Mouse (Mus musculus): ENCODE data around the gene Rpa1.
"Not testable (repeated sequence)": the region's sequence is repeated elsewhere in the genome, so short reads cannot be mapped to it uniquely, and the experiment has no call there.

Gene Rpa1

GRCm38 (mm10) chr11:75287940-75288339 is 60.2 kb downstream of the Rpa1 start:
- no peak for DNase-seq (ENCODE audit: low read depth, low spot score)

GRCm38 (mm10) chr11:75286868-75287267 is 61.3 kb downstream of the Rpa1 start:
- no peak for DNase-seq (ENCODE audit: low read depth, low spot score)

GRCm38 (mm10) chr11:75285893-75286467 is 62.1 kb downstream of the Rpa1 start:
- DNase-seq (ENCODE audit: low read depth, low spot score): no peak

GRCm38 (mm10) chr11:75283784-75284183 is 64.3 kb downstream of the Rpa1 start:
- DNase-seq (ENCODE audit: low read depth, low spot score): not testable (repeated sequence)

- no peak for DNase-seq (ENCODE audit: low read depth, low spot score)
Measured at GRCm38 (mm10) chr11:75282496-75283120, 65.5 kb downstream of the Rpa1 start.

DNA sequence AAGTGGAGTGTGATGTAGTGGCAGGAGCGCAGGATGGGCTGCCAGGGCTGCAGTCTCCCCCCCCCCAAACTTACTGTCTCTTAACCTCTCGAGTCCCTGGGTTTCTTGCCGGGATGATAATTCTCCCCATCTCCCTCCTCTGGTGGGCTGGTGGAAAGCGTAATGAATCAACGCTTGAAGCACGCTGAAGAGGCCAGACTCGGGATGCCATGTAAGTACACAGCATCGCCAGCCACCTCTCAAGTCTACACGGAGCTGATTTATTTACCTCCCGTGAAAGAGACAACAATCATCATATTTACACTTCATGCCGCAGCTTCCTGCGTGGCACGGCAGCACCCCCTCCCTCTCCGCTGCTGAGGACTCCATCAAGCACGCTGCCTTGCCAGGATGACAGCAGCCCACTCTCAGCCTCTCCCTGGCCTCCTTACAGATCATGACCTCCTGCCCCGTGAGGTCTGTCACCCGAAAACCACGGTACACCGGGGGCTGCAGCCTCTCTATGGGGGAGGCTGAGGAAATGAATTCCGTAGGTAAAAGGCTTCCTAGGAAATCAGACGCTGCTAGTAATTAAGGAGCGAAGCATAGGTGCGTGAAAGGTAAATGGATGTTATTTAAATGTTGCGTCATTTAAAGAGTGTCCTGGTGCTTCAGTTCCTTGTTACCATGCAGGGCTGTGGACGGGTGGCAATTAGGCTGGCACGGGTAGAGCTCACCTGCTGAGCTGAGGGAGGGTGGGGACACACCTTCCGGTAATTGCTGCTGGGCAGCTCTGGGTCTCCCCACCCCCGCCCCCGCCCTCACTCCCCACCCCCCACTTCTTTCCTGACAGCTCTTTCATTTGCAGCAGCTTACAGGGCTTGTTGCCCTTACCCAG is 66.5 kb downstream of the Rpa1 start:
- DNase-seq (ENCODE audit: low read depth, low spot score): no peak

GRCm38 (mm10) chr11:75280435-75281001 is 67.6 kb downstream of the Rpa1 start:
- no peak for DNase-seq (ENCODE audit: low read depth, low spot score)

- no peak for DNase-seq (ENCODE audit: low read depth, low spot score)
Measured at GRCm38 (mm10) chr11:75280066-75280410, 68.1 kb downstream of the Rpa1 start.

GRCm38 (mm10) chr11:75279342-75280065 is 68.6 kb downstream of the Rpa1 start:
- DNase-seq (ENCODE audit: low read depth, low spot score): no peak

- DNase-seq (ENCODE audit: low read depth, low spot score): no peak
Measured at GRCm38 (mm10) chr11:75279013-75279341, 69.1 kb downstream of the Rpa1 start.

DNA sequence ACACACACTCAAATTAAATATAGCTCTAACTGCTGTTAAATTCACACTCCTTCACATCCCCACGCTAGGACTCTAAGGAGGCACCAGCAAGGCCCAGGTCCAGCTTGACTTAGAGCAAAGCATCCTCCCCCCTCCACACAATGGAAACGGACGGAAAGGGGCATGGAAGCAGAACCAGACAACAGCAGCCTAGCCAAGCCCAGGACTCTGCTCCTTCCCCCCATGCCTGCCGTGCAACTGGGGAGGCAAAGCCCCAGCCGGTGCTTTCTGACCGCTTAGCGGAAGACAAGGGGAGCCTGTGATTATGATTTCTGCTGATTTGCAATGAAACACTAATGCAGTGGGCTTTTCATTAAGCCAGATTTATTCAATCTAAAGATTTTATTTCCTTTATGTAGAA is 70.0 kb downstream of the Rpa1 start:
- DNase-seq (ENCODE audit: low read depth, low spot score): no peak

GRCm38 (mm10) chr11:75275035-75275434 is 73.1 kb downstream of the Rpa1 start:
- no peak for DNase-seq (ENCODE audit: low read depth, low spot score)

DNA sequence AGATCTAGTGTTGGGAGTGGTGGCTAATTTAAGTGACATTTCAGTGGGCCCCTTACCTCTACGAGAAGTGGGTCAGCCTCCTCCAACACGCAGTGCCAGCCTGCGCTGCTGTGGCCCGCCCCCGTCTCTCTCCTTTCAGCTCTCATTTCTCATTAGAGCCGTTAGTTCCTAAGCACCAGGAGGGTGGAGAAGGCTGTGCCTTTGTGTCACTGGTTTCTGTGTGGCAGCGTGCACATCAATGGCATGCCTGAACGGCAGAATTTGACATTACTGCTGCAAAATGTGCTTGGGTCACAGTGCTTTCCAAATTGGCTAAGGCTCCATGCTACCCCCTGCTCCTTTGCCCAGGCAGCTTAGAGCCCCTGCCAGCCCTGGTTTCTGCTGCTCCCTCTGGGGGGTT is 74.7 kb downstream of the Rpa1 start:
- DNase-seq (ENCODE audit: low read depth, low spot score): no peak

DNA sequence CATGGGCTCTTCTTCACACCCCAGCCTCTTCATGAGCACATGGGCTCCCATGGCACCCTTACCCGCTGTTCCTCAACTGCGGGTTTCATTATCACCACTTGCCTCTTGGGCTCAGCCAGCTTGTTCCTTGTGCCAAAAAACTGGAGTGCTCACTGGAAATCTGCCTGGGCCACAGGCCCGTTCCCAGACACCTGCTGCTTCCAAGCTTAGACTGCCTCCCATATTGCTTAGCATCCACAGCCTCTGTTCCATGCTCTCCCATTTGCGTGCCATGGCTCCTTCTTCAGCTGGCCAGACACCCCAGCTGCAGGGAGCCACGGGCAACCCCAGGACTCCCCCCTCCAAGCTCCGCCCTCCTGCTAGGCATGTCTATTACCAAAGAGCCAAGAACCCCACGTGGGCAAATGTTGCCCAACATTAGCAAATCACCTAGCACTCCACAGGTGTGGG is 77.1 kb downstream of the Rpa1 start:
- no peak for DNase-seq (ENCODE audit: low read depth, low spot score)

DNA sequence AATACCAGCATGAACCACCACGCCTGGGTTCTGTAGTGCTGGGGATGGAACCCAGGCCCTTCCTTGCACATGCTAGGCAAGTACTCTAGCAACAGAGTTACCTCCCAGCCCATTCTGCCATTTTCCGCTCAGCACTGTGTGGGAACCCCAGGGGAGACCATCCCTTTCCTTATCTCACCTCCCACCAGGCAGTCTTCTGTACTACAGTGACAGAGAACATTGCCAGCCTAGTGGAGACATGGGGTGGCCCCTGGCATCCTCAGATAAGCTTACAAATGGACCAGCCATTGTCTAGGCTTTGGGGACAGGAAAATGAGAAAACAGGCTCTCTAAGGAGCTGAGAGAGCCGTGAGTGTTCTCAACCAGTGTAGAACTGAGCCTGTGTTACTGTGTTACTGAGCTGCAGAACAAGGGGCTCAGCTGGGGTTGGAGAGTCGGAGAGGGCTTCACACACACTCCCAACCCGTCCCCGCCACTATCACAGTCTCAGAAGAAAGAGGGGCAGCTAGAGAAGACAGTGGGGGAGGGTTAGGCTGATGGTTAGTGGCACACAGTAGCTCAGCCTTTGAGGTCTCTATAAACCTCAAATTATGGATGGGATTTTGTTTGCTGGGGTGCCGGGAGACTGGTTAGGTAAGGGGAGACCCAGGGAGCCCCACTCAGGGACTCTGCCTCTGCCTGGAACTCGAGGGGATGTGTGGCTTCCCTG is 77.7 kb downstream of the Rpa1 start:
- no peak for DNase-seq (ENCODE audit: low read depth, low spot score)

DNA sequence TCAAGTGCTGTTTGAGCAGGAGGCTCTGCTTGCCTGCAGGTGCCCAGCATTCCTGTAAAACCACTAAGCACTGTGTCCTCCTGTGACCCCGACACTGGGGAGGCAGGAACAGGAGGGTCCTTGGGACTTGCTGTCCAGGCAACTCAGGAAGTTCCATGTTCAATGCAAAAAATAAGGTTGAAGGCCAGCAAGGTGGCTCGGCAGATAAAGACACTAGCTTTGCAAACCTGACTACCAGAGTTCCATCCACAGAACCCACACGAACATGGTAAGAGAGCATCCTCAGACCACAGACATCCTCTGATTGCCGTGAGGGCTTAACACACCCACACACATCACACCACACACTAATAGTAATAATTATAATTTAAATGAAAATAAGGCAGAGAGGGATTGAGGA is 78.9 kb downstream of the Rpa1 start:
- DNase-seq (ENCODE audit: low read depth, low spot score): no peak

DNA sequence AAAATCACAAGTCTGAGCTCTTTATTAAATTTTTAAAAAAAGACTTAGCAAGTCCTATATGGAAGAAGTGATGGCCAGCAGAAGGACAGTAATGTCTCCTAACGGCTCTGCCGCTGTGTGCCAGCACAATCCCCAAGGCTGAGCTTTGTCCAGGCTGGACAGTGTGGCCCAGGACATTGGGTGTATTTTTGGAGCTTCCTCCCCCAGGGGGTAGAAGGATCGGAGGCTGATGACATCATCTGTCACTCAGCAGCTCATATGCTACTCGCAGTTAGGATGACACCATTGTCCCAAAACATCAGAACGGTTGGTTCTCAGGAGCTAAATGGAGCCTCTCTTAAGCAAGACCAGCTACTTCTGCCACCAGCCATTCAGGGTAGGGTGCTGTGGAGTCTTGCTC is 79.6 kb downstream of the Rpa1 start:
- no peak for DNase-seq (ENCODE audit: low read depth, low spot score)

- DNase-seq (ENCODE audit: low read depth, low spot score): no peak
Measured at GRCm38 (mm10) chr11:75267826-75268281, 80.3 kb downstream of the Rpa1 start.

GRCm38 (mm10) chr11:75265545-75265944 is 82.6 kb downstream of the Rpa1 start:
- DNase-seq (ENCODE audit: low read depth, low spot score): no peak

DNA sequence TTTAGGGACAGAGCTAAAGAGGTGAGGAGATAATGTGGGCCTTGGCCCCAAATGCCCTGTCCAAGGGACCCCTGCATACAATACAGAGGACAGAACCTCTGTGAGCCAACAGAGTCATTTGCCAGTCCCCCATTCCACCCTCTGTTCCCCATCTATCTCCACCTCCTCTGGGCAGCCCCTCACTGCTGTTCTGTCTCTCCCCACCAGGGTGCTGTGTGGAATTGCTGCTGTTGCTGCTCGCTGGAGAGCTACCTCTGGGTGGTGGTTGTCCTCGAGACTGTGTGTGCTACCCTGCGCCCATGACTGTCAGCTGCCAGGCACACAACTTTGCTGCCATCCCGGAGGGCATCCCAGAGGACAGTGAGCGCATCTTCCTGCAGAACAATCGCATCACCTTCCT is 83.6 kb downstream of the Rpa1 start:
- no peak for DNase-seq (ENCODE audit: low read depth, low spot score)

DNA sequence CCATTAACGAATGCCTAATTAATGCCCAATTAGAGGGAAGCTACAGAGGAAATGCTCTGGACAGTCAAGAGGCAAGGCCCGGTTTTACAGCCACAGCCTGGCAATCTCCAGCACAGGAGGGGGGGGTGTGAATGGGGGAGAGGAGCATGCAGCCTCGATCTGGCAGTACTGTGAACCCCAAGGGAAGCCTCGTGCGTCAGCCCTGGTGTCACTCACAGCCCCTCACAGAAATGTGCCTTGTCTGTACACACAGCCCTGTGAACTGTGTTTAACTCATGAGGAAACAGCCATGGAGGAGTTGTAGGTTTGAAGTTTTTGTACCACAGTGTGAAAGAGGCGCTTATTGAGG is 84.2 kb downstream of the Rpa1 start:
- DNase-seq (ENCODE audit: low read depth, low spot score): no peak
